Mouse (Mus musculus) CH12.LX (cell line): Measurements from ENCODE around the gene Wdfy3.

Experiments used
- CHD2 ChIP-seq: IDR thresholded peaks from 2 replicates; pipeline ENCODE4 v1.6.1; 2011; ENCODE audit warnings: low read length, improper control_type of control experiment
- CTCF ChIP-seq, 2 experiments: IDR thresholded peaks in 1 of 2; conservative IDR thresholded peaks in 1 of 2; 2 replicates each; pipeline ENCODE4 v1.5.1; 2011 to 2012; ENCODE audit warnings: low read depth in 2 of 2, low read length in 2 of 2, improper control_type of control experiment in 1 of 2, inconsistent platforms in 1 of 2, mild to moderate bottlenecking in 1 of 2, moderate library complexity in 1 of 2
- ELF1 ChIP-seq: IDR thresholded peaks from 2 replicates; pipeline ENCODE4 v1.6.1; 2014; ENCODE audit warnings: low read depth, mild to moderate bottlenecking, inconsistent platforms, low read length, improper control_type of control experiment
- HCFC1 ChIP-seq: IDR thresholded peaks from 2 replicates; pipeline ENCODE4 v1.6.1; 2012; ENCODE audit warnings: low read depth, mild to moderate bottlenecking, inconsistent platforms, low read length, improper control_type of control experiment
- MAFK ChIP-seq: IDR thresholded peaks from 2 replicates; pipeline ENCODE4 v1.6.1; 2011; ENCODE audit warnings: low read length, improper control_type of control experiment; ENCODE audit not compliant: insufficient replicate concordance
- POLR2A ChIP-seq: IDR thresholded peaks from 2 replicates; pipeline ENCODE4 v1.6.1; 2011; ENCODE audit warnings: low read depth, mild to moderate bottlenecking, improper control_type of control experiment, low read length
- USF1 ChIP-seq: IDR thresholded peaks from 2 replicates; pipeline ENCODE4 v1.6.1; 2014; ENCODE audit warnings: low read depth, mild to moderate bottlenecking, inconsistent platforms, low read length, improper control_type of control experiment

DNA sequence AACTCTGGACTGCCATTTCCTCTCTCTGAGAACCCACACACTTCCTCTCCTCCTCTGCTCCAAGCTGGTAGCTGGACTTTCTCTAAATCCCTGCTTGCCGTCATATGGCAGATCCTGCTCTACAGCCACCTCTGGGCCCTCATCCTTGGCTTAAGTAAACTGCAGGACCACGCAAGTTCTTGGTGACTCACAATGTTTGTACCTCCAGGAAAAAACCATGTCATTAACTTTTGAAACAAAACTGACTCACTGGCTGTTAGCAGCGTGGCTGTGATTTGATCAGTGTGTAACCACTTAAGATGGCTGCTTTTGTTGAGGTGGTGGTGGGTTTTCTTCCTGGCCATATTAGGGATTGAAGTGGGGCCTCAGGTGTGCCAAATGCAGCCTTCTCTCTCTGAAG lies 285.4 kb downstream of the Wdfy3 start:
- no peak for TF ChIP-seq USF1
- TF ChIP-seq MAFK, result no peak
- TF ChIP-seq POLR2A, result no peak
- no peak for TF ChIP-seq HCFC1
- no peak for TF ChIP-seq ELF1
- TF ChIP-seq CHD2, result no peak
- no peak for TF ChIP-seq CTCF (conservative IDR thresholded peaks at IDR 0.05 in 1 of 2, IDR thresholded peaks at IDR 0.05 in 1 of 2; ENCODE audit: low read depth in 2 of 2, low read length in 2 of 2)
